Comparison of ENCODE assay signal across 8 mouse cellular contexts in the genomic region with DNA sequence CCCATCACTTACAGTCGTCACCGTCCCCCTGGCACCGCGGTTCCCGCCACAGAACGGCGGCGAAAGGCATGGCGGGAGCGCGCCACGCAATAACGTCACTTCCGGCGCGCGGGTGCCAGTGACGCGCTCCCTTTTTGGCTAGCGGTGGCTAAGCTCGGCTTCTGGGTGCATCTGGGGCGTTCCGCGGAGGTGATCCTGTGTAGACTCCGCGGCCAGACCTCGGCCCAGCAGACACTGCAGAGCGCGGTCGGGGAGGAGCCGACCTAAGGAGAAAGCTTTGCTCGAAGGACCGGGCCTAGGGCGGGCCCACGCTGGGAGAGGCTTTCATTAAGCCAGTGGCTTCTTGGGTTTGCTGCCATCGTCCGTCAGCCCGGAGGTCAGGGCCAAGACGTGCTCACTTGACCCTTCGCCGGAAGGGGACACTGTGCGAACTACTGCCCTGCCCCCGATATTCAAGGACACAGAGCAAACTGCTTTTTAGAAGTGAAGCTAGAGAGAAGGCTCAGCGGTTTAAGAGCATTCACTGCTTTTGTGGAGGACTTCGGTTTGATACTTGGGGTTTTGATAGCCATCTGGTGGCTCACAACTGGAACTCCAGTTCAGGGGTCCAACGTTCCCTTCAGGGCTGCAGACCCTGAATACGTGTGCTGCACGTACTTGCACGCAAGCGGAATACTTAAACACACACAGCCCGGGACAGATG. TPM values are rescaled to one million over a fixed set of nuclear protein-coding genes. Genes with fewer than 3 reads are reported as not detected.
DNase-seq lines count a peak whose midpoint lies in the region; ATAC-seq and TF ChIP-seq lines count a peak whose summit lies in the region.

Gene Rfc4, minus strand, starts transcription at position 65 of the 703 bp plus-strand sequence.

- CTCF ChIA-PET in Patski (lab: Charles Lee), result interaction anchor here (0.9 to 1.4 kb wide), 3 partner anchors 38 to 275 kb away, joined by 3 to 4 read pairs (median 3); no protein-coding TSS in a partner anchor

- DNase-seq in Patski (ENCODE audit: low read depth, low spot score), result no peak
- DNase-seq in cerebellum, postnatal 10 days, result peak; percentile 97
- peak; percentile 84 to 89 for DNase-seq in frontal cortex, postnatal 14 days (ENCODE audit: low spot score in 2 of 2)
- DNase-seq in layer of hippocampus, postnatal 36 days, result peak; percentile 92 to 93
- peak; percentile 91 for DNase-seq in lung, postnatal 25 days (ENCODE audit: low spot score)
- DNase-seq in retina, adult 2 months (ENCODE audit: low read depth, low spot score), result peak; percentile 79
- DNase-seq in thymus, postnatal 25 days, result peak; percentile 92

- in situ Hi-C loops in Patski (cut with MboI; ENCODE audit: low pct_unique_long_range_greater_than_20kb), result no loop called here

- H3K4me2 ChIP-seq in hindbrain, embryonic 13.5 days, result peak within 1 kb of the TSS; percentile 94

- H3K4me1 ChIP-seq in hindbrain, embryonic 13.5 days (replicated peaks), result peaks cover 31% of the 10 kb centered on the region

- H3K9me3 ChIP-seq in hindbrain, embryonic 13.5 days, result no peaks in the 10 kb centered on the region

- H3K36me3 ChIP-seq in hindbrain, embryonic 13.5 days, result peaks cover 11% of the 10 kb centered on the region

- peak; percentile 58 for TF ChIP-seq CTCF in Patski (IDR thresholded peaks at IDR 0.05)

- WGBS in hindbrain, embryonic 13.5 days, result under 1% methylated on average over 51 of the region's 51 CpGs

- H3K9ac ChIP-seq in hindbrain, embryonic 13.5 days, result peak within 1 kb of the TSS; percentile 91

- no peaks in the 10 kb centered on the region for H3K27me3 ChIP-seq in Patski
- H3K27me3 ChIP-seq in hindbrain, embryonic 13.5 days, result no peaks in the 10 kb centered on the region

- H3K4me3 ChIP-seq in hindbrain, embryonic 13.5 days, result peak within 1 kb of the TSS; percentile 72

- peak; percentile 93 for ATAC-seq in Patski
- peak; percentile 96 for ATAC-seq in hindbrain, embryonic 13.5 days (ENCODE audit: low FRiP score)

- POLR2A ChIA-PET in Patski (lab: Charles Lee), result interaction anchor here (0.6 to 2.8 kb wide), 4 partner anchors 20 to 279 kb away, joined by 3 to 21 read pairs (median 3); partner anchors contain the start of gene Eif4a2

- peak within 1 kb of the TSS; percentile 99 for H3K27ac ChIP-seq in hindbrain, embryonic 13.5 days

RNA-seq across cellular contexts. Expression of gene Rfc4, which starts in this region (rescaled TPM):
- 25.8 TPM for polyA plus RNA-seq in Patski (2021)
- polyA plus RNA-seq in hindbrain, embryonic 13.5 days (2015; fragmentation: Nextera tagmentation; extraction: Ambion mirVana), result 53.0 and 57.9 TPM in 2 replicates
- 1 to 10 TPM; 3.3 to 4.2 TPM for total RNA-seq in layer of hippocampus, postnatal 36 days (2021)
